Mouse (Mus musculus) olfactory bulb, adult 2 months (tissue): ENCODE results near the gene Alkbh2.

Experiments
- CTCF ChIP-seq: fragments of 200-500 bp; IDR thresholded peaks from 2 replicates; pipeline ENCODE4 v1.5.1; 2012; ENCODE audit warnings: low read depth, mild to moderate bottlenecking, low read length, moderate library complexity; ENCODE audit not compliant: insufficient read depth
- POLR2A ChIP-seq: fragments of 200-500 bp; IDR thresholded peaks from 2 replicates; pipeline ENCODE4 v1.6.1; 2012; ENCODE audit warnings: mild to moderate bottlenecking, low read depth, low read length, moderate library complexity; ENCODE audit not compliant: insufficient read depth

GRCm38 (mm10) chr5:114152359-114153092 is 24.5 kb upstream of the Alkbh2 start:
- TF ChIP-seq CTCF (no peak), POLR2A (no peak)
